Mouse (Mus musculus) cerebellum, adult 18-20 months (tissue): ENCODE data around the gene Olfr872.
"Not testable (repeated sequence)": the region's sequence is repeated elsewhere in the genome, so short reads cannot be mapped to it uniquely, and the experiment has no call there.

Source experiments
- DNase-seq, 2 experiments: peaks; one replicate each; pipeline ENCODE4 v3.0.0; 2021

The Olfr872 gene

DNA sequence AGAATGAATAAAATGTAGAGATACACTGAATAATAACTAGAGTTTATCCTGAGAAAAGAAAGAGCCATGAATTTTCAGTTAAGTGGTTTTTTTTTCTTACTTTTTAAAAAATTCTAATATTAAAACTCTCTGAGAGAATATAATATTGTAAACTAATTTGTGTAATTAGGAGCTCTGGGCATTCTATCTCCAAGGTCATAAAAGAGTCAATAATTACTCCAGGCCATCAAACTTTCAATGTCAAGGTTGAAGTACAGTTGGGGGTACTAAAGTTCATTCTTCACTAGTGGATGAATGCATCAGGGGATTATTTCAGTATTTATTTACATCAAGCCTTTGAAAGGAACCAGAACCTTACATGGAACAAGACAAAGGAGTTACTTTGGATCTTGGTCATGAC, at the start of gene Olfr872:
TSS of gene Olfr872 (plus strand) at position 301 of the 400 bp plus-strand sequence.
- no peak for DNase-seq

DNA sequence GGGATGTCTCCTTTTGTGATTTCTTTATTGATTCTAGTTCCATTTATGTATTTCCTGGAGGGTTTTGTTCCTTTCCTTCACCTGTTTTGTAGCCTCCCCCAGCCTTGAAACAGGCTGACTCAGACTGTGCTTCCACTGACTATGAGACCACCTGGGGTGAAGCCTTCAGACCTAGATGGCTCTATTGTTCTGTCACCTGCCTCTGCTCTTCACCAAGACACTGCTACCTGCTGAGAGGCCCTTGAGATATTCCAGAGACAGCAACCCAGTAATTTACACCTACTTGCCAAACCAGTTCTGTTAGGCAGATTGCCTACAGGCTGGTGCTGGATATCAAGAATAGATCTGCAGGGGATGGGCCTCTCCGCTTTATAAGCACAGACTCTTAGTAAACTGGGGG, 34.8 kb upstream of the Olfr872 start:
- no peak for DNase-seq

DNA sequence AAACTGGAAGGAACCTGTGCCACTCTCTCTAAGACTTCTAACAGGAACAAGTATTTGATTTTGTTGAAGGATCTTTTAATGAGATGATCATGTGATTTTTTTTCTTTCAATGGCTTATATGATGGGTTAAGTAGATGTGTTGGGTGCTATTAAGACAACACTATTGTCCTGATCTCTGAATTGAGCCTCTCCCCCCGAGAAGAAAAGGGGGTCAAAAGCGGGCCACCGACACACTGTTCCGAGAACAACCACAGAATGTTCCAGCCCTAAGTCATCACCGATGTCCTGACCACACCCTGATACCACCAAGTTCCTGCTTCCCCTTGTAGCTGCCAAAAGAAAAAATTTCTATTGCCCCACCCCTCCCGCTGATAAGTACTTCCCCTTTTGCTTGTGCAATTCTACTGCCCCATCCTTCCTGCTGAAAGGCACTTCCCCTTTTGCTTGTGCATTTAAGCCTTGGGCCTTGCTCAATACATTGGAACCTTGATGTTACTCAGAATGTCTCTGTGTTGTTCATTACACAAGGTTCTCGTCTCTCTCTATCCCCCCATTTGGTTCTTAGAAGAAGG, 33.4 kb upstream of the Olfr872 start:
- not testable (repeated sequence) for DNase-seq

- no peak for DNase-seq
Observed at GRCm38 (mm10) chr9:20210812-20211211, 26.1 kb upstream of the Olfr872 start.

DNA sequence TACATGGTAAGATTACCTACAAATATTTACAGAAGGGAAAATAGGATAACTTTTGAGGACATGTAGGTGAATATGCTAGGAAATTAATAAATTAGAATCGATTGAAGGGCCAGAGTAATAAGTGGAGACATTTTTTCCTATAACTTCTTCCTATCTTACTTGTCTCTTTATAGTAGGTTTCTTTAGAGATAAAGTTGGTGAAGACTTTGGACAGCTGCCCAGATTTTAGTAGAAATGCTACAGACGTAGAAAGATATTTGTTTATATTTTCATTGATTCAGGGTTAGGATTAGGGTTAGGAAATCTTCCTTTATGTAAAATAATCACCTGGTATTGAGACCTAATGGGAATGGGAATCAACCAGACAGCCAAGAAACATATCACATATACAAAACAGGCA, 25.4 kb upstream of the Olfr872 start:
- no peak for DNase-seq

- no peak for DNase-seq
Observed at GRCm38 (mm10) chr9:20211907-20212306, 25.0 kb upstream of the Olfr872 start, which contains the start of gene Olfr871. Olfr871 (plus strand) TSS chr9:20212207.

DNA sequence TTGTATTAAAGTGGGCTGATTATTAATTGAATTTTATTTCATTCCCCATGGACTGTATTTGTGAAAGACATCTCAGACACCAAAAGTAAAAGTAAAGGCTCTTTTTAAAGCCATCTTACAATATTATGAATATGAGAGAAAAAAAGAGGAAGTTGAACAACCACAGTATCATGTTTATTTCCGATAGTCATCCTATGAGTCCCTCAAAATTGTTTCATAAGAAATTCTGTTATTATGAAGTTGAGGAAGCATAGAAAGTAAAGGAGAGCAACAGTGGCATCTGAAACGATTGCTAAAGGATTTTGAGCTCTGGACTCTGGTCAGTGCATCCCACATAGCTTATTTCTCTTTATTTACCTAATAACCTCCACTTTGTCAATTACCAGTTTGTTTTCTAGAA, 459 bp downstream of the Olfr872 start:
- DNase-seq, result no peak

GRCm38 (mm10) chr9:20282051-20282450, 45.1 kb downstream of the Olfr872 start, which contains the start of gene Olfr39:
Olfr39 (plus strand) TSS chr9:20282351.
- DNase-seq, result no peak

GRCm38 (mm10) chr9:20295562-20295961, 58.6 kb downstream of the Olfr872 start:
- DNase-seq, result not testable (repeated sequence)

- DNase-seq, result no peak
Observed at GRCm38 (mm10) chr9:20298232-20298631, 61.3 kb downstream of the Olfr872 start, which contains the start of gene Olfr873. Olfr873 (plus strand) TSS chr9:20298532.
